Mouse (Mus musculus): ENCODE data around the gene Zmym2. TPM values are rescaled to one million over a fixed set of nuclear protein-coding genes. Genes with fewer than 3 reads are reported as not detected.
"Not testable (repeated sequence)": the region's sequence is repeated elsewhere in the genome, so short reads cannot be mapped to it uniquely, and the experiment has no call there.

Gene Zmym2
- total and polyA plus RNA-seq, 3 experiments: 6.9 to 34.7 (median 29.1) TPM

- H3K79me2 ChIP-seq (replicated peaks; ENCODE audit: control insufficient read depth, insufficient read depth, low read length): no peaks in the 10 kb centered on the region
- no peak overlapping the region for H3K9ac ChIP-seq (ENCODE audit: low read depth, low read length)
- intact Hi-C loops (cut with DNase I): no loop called here
- H3K27ac ChIP-seq: no peak overlapping the region
- H3K36me3 ChIP-seq (ENCODE audit: control insufficient read depth, insufficient read depth, low read length): no peaks in the 10 kb centered on the region
- H3K4me3 ChIP-seq: no peak overlapping the region
- TF ChIP-seq CTCF (IDR thresholded peaks at IDR 0.05) (no peak), POLR2A (IDR thresholded peaks at IDR 0.05; ENCODE audit: insufficient read depth, low read depth, low read length) (no peak), EP300 (IDR thresholded peaks at IDR 0.05; ENCODE audit: insufficient read depth, low read depth, low read length) (no peak)
- H3K4me1 ChIP-seq (ENCODE audit: control insufficient read depth, insufficient read depth, low read length): no peaks in the 10 kb centered on the region
- DNase-seq: no peak
- WGBS: 20% methylated on average over 13 of the region's 13 CpGs
- H3K27me3 ChIP-seq (ENCODE audit: control insufficient read depth, insufficient read depth, low read length): no peaks in the 10 kb centered on the region
These were observed 21.8 kb upstream of the Zmym2 start for GRCm38 (mm10) chr14:56864641-56865040.

GRCm38 (mm10) chr14:56865112-56865511 is 21.3 kb upstream of the Zmym2 start:
- H3K4me1 ChIP-seq (ENCODE audit: control insufficient read depth, insufficient read depth, low read length); H3K4me3 ChIP-seq; H3K36me3 ChIP-seq (ENCODE audit: control insufficient read depth, insufficient read depth, low read length); H3K79me2 ChIP-seq (replicated peaks; ENCODE audit: control insufficient read depth, insufficient read depth, low read length); intact Hi-C loops (cut with DNase I); H3K27me3 ChIP-seq (ENCODE audit: control insufficient read depth, insufficient read depth, low read length); H3K9ac ChIP-seq (ENCODE audit: low read depth, low read length); H3K27ac ChIP-seq; DNase-seq: not testable (repeated sequence)
- 11% methylated on average over 30 of the region's 30 CpGs for WGBS

GRCm38 (mm10) chr14:56873525-56873924 is 12.9 kb upstream of the Zmym2 start:
- no peak for TF ChIP-seq POLR2A (IDR thresholded peaks at IDR 0.05; ENCODE audit: insufficient read depth, low read depth, low read length)
- no peak for TF ChIP-seq CTCF (IDR thresholded peaks at IDR 0.05)
- TF ChIP-seq EP300 (IDR thresholded peaks at IDR 0.05; ENCODE audit: insufficient read depth, low read depth, low read length): no peak
- Histone ChIP-seq H3K36me3 (ENCODE audit: control insufficient read depth, insufficient read depth, low read length) (no peaks in the 10 kb centered on the region), H3K4me3 (no peak overlapping the region), H3K27ac (no peak overlapping the region), H3K79me2 (replicated peaks; ENCODE audit: control insufficient read depth, insufficient read depth, low read length) (no peaks in the 10 kb centered on the region), H3K9ac (ENCODE audit: low read depth, low read length) (no peak overlapping the region), H3K4me1 (ENCODE audit: control insufficient read depth, insufficient read depth, low read length) (no peaks in the 10 kb centered on the region), H3K27me3 (ENCODE audit: control insufficient read depth, insufficient read depth, low read length) (no peaks in the 10 kb centered on the region)
- no peak for DNase-seq
- WGBS: 80% methylated on average over 5 of the region's 5 CpGs
- intact Hi-C loops (cut with DNase I): no loop called here

- Histone ChIP-seq H3K4me3 (no peak overlapping the region), H3K4me1 (ENCODE audit: control insufficient read depth, insufficient read depth, low read length) (no peaks in the 10 kb centered on the region), H3K79me2 (replicated peaks; ENCODE audit: control insufficient read depth, insufficient read depth, low read length) (no peaks in the 10 kb centered on the region), H3K27ac (no peak overlapping the region), H3K36me3 (ENCODE audit: control insufficient read depth, insufficient read depth, low read length) (no peaks in the 10 kb centered on the region), H3K9ac (ENCODE audit: low read depth, low read length) (no peak overlapping the region), H3K27me3 (ENCODE audit: control insufficient read depth, insufficient read depth, low read length) (no peaks in the 10 kb centered on the region)
- DNase-seq: no peak
- intact Hi-C loops (cut with DNase I): no loop called here
- TF ChIP-seq EP300 (IDR thresholded peaks at IDR 0.05; ENCODE audit: insufficient read depth, low read depth, low read length): no peak
- TF ChIP-seq POLR2A (IDR thresholded peaks at IDR 0.05; ENCODE audit: insufficient read depth, low read depth, low read length): no peak
- no peak for TF ChIP-seq CTCF (IDR thresholded peaks at IDR 0.05)
These were observed 10.8 kb upstream of the Zmym2 start for GRCm38 (mm10) chr14:56875586-56876159.

GRCm38 (mm10) chr14:56881271-56881670 is 5.2 kb upstream of the Zmym2 start:
- Histone ChIP-seq H3K27me3 (ENCODE audit: control insufficient read depth, insufficient read depth, low read length) (no peaks in the 10 kb centered on the region), H3K27ac (no peak overlapping the region), H3K4me1 (ENCODE audit: control insufficient read depth, insufficient read depth, low read length) (no peaks in the 10 kb centered on the region), H3K36me3 (ENCODE audit: control insufficient read depth, insufficient read depth, low read length) (no peaks in the 10 kb centered on the region), H3K79me2 (replicated peaks; ENCODE audit: control insufficient read depth, insufficient read depth, low read length) (no peaks in the 10 kb centered on the region), H3K9ac (ENCODE audit: low read depth, low read length) (no peak overlapping the region), H3K4me3 (no peak overlapping the region)
- WGBS: 43% methylated on average over 3 of the region's 3 CpGs
- no peak for DNase-seq
- intact Hi-C loops (cut with DNase I): no loop called here
- TF ChIP-seq EP300 (IDR thresholded peaks at IDR 0.05; ENCODE audit: insufficient read depth, low read depth, low read length) (no peak), CTCF (IDR thresholded peaks at IDR 0.05) (no peak), POLR2A (IDR thresholded peaks at IDR 0.05; ENCODE audit: insufficient read depth, low read depth, low read length) (no peak)

- Histone ChIP-seq H3K27me3 (ENCODE audit: control insufficient read depth, insufficient read depth, low read length) (no peaks in the 10 kb centered on the region), H3K4me1 (ENCODE audit: control insufficient read depth, insufficient read depth, low read length) (no peaks in the 10 kb centered on the region; the same call in 1 of the 2 replicates), H3K4me3 (no peak overlapping the region), H3K36me3 (ENCODE audit: control insufficient read depth, insufficient read depth, low read length) (peaks cover 4% of the 10 kb centered on the region), H3K79me2 (replicated peaks; ENCODE audit: control insufficient read depth, insufficient read depth, low read length) (no peaks in the 10 kb centered on the region), H3K27ac (no peak overlapping the region), H3K9ac (ENCODE audit: low read depth, low read length) (no peak overlapping the region)
- intact Hi-C loops (cut with DNase I): no loop called here
- DNase-seq: no peak
- TF ChIP-seq POLR2A (IDR thresholded peaks at IDR 0.05; ENCODE audit: insufficient read depth, low read depth, low read length) (no peak), EP300 (IDR thresholded peaks at IDR 0.05; ENCODE audit: insufficient read depth, low read depth, low read length) (no peak), CTCF (IDR thresholded peaks at IDR 0.05) (no peak)
- WGBS: 98% methylated on average over 1 of the region's 1 CpGs
These were observed 3.0 kb upstream of the Zmym2 start for GRCm38 (mm10) chr14:56883431-56883830.

Measured in heart, adult 2 months (tissue).